Mouse (Mus musculus) cortical plate, adult 2 months (tissue): ENCODE data around the gene Usp54.
A peak's percentile ranks its signal among the peaks of the same experiment; 100 is the strongest.

Experiments
- CTCF ChIP-seq: fragments of 200-500 bp; IDR thresholded peaks from 2 replicates; pipeline ENCODE4 v1.5.1; 2011; ENCODE audit warnings: mild to moderate bottlenecking, control low read depth, low read length; ENCODE audit not compliant: insufficient read depth; ENCODE audit errors: extremely low read depth
- POLR2A ChIP-seq: fragments of 200-500 bp; IDR thresholded peaks from 2 replicates; pipeline ENCODE4 v1.6.1; 2011; ENCODE audit warnings: mild to moderate bottlenecking, low read length, control low read depth; ENCODE audit not compliant: insufficient read depth; ENCODE audit errors: extremely low read depth

DNA sequence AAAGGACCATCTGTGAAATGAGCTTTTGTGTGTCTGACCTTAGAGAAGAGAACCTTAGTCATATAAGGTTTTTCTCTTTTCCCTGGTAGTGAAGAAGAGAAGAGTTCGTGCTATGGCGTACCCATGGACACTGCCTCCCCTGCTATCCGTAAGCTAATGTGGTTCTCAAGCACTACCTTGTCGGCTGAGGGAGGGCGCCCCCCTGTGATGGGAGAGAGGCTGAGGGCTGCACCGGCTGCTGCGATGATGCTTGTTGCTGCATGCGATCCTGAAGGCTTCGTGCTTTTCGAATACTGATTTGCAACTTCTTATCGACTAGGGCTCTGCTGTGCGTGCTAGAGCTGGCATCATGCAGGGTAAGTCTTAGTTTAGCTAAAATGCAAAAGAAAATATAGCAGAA lies 76.2 kb downstream of the Usp54 start:
- TF ChIP-seq CTCF: 0 out of 2 replicates have a peak, but pooled peaks have one; percentile 11
- no peak for TF ChIP-seq POLR2A
